In genomic region chr1:127409512-127409911, GRCm38 (mm10) we compare ENCODE assay signal across 8 mouse cellular contexts.
DNase-seq lines count a peak whose midpoint lies in the region; ATAC-seq and TF ChIP-seq lines count a peak whose summit lies in the region.

No protein-coding gene starts in this region.

- H3K27ac ChIP-seq in kidney, embryonic 16.5 days (ENCODE audit: low read length), result 0 out of 2 replicates have a peak overlapping the region, but pooled peaks have one; percentile 25
- no peak overlapping the region for H3K27ac ChIP-seq in midbrain, embryonic 12.5 days (replicated peaks)

- in situ Hi-C loops in Patski (cut with MboI; ENCODE audit: low pct_unique_long_range_greater_than_20kb), result no loop called here

- no peak overlapping the region for H3K4me2 ChIP-seq in kidney, embryonic 16.5 days (replicated peaks; ENCODE audit: low read depth, low read length)
- H3K4me2 ChIP-seq in midbrain, embryonic 12.5 days (replicated peaks), result no peak overlapping the region

- H3K4me3 ChIP-seq in kidney, embryonic 16.5 days (ENCODE audit: low read length), result no peak overlapping the region
- H3K4me3 ChIP-seq in midbrain, embryonic 12.5 days, result no peak overlapping the region

- POLR2A ChIA-PET in Patski (lab: Charles Lee), result interaction anchor here (0.6 to 1.8 kb wide), 2 partner anchors 185 to 205 kb away, joined by 4 to 10 read pairs; partner anchors contain the start of gene Mgat5

- H3K4me1 ChIP-seq in kidney, embryonic 16.5 days (ENCODE audit: insufficient read depth, low read length), result peaks cover 9% of the 10 kb centered on the region
- 0 out of 2 replicates have a peak, but pooled peaks cover 7% of the 10 kb centered on the region for H3K4me1 ChIP-seq in midbrain, embryonic 12.5 days

- peak; percentile 74 for TF ChIP-seq CTCF in Patski (IDR thresholded peaks at IDR 0.05)

- no peak overlapping the region for H3K9ac ChIP-seq in kidney, embryonic 16.5 days (replicated peaks; ENCODE audit: low read length)
- H3K9ac ChIP-seq in midbrain, embryonic 12.5 days (replicated peaks), result no peak overlapping the region

- H3K27me3 ChIP-seq in Patski, result no peaks in the 10 kb centered on the region
- H3K27me3 ChIP-seq in kidney, embryonic 16.5 days (ENCODE audit: insufficient read depth, low read length), result no peaks in the 10 kb centered on the region
- no peaks in the 10 kb centered on the region for H3K27me3 ChIP-seq in midbrain, embryonic 12.5 days

- H3K36me3 ChIP-seq in kidney, embryonic 16.5 days (ENCODE audit: insufficient read depth, low read length), result peaks cover 11% of the 10 kb centered on the region
- no peaks in the 10 kb centered on the region for H3K36me3 ChIP-seq in midbrain, embryonic 12.5 days

- CTCF ChIA-PET in Patski (lab: Charles Lee), result interaction anchor here (0.8 to 2.9 kb wide), 10 partner anchors 12 to 206 kb away, joined by 3 to 21 read pairs (median 4); partner anchors contain the start of gene Mgat5

- H3K9me3 ChIP-seq in kidney, embryonic 16.5 days (ENCODE audit: low read length), result no peaks in the 10 kb centered on the region
- no peaks in the 10 kb centered on the region for H3K9me3 ChIP-seq in midbrain, embryonic 12.5 days

- peak; percentile 71 for DNase-seq in CD4-positive, CD25-positive, alpha-beta regulatory T cell, adult 2 months (ENCODE audit: low read depth, low spot score)
- no peak for DNase-seq in Patski (ENCODE audit: low read depth, low spot score)
- peak; percentile 26 for DNase-seq in heart, adult 8-10 months (ENCODE audit: low spot score)
- no peak for DNase-seq in urinary bladder, adult 18-20 months (ENCODE audit: low spot score in 2 of 2)
- no peak for DNase-seq in frontal cortex, adult 2 months (ENCODE audit: extremely low spot score in 1 of 2, low spot score in 1 of 2)
- DNase-seq in adipocyte (ENCODE audit: low spot score), result no peak

- 41% methylated on average over 5 of the region's 5 CpGs for WGBS in kidney, embryonic 16.5 days
- 38% methylated on average over 5 of the region's 5 CpGs for WGBS in midbrain, embryonic 12.5 days

- peak; percentile 51 for ATAC-seq in Patski
- ATAC-seq in kidney, embryonic 16.5 days (ENCODE audit: low FRiP score, low TSS enrichment), result peak; percentile 75
- ATAC-seq in midbrain, embryonic 12.5 days (ENCODE audit: low FRiP score, low read depth), result 0 out of 2 replicates have a peak, but pooled peaks have one; percentile 23

Comparison
In these comparisons a context has a peak if more than half of its experiments do, and no peak if none do; other contexts are left out.
1. DNase-seq: peak in CD4-positive, CD25-positive, alpha-beta regulatory T cell, adult 2 months (single experiment) and heart, adult 8-10 months (single experiment); none in Patski (single experiment), urinary bladder, adult 18-20 months (0 of 2), frontal cortex, adult 2 months (0 of 2) and adipocyte (single experiment).
2. ATAC-seq: peak in every context shown above with its lines; median percentile 75 in kidney, embryonic 16.5 days; 51 in Patski; 23 in midbrain, embryonic 12.5 days.